Mouse (Mus musculus) thymus, adult 2 months (tissue): ENCODE measurements around the gene Kynu.

Experiments
- CTCF ChIP-seq: fragments of 200-500 bp; IDR thresholded peaks from 2 replicates; pipeline ENCODE4 v1.5.1; 2012; ENCODE audit warnings: mild to moderate bottlenecking, control low read depth, low read length, moderate library complexity, borderline replicate concordance; ENCODE audit not compliant: control insufficient read depth, poor library complexity, insufficient read depth; ENCODE audit errors: extremely low read depth
- POLR2A ChIP-seq: fragments of 200-500 bp; IDR thresholded peaks from 2 replicates; pipeline ENCODE4 v1.6.1; 2012; ENCODE audit warnings: mild to moderate bottlenecking, low read length, control low read depth, moderate library complexity; ENCODE audit not compliant: control insufficient read depth, poor library complexity, insufficient read depth; ENCODE audit errors: extremely low read depth

- TF ChIP-seq CTCF = no peak
- TF ChIP-seq POLR2A = no peak
Measured at GRCm38 (mm10) chr2:43554216-43554615, 913 bp upstream of the Kynu start.
